Mouse (Mus musculus) embryo, embryonic 11 days (tissue): ENCODE measurements at regions not wholly inside any gene's neighbourhood (a gene's known extent, or its start where the extent isn't known, plus 50 kb on each side); places are given as distances from the start of the nearest gene placed in this dataset.
A peak's percentile ranks its signal among the peaks of the same experiment; 100 is the strongest.
"Not testable (repeated sequence)": the region's sequence is repeated elsewhere in the genome, so short reads cannot be mapped to it uniquely, and the experiment has no call there.

Source experiments
- DNase-seq: peaks from one replicate; pipeline ENCODE4 v3.0.0-alpha.2; 2015

DNA sequence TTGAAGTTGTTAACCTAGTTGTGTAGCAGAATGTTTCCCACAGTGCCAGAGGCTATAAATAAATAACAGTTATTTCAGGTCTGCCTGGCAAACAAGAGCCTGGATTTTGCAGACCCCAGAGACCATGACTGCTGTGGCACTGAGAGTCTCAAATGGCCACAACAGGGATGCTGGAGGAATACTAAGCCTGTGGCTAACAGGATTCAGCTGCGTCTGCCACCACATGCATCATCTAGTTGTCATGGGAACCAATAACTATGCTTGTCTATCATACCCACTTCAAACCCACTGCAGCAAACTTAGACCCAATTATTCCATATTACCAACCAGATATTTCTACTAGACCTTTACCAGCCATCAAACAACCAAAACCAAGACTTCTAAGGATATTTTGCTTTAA, 385.4 kb downstream of the Mat2b start:
- DNase-seq: peak; percentile 16

DNA sequence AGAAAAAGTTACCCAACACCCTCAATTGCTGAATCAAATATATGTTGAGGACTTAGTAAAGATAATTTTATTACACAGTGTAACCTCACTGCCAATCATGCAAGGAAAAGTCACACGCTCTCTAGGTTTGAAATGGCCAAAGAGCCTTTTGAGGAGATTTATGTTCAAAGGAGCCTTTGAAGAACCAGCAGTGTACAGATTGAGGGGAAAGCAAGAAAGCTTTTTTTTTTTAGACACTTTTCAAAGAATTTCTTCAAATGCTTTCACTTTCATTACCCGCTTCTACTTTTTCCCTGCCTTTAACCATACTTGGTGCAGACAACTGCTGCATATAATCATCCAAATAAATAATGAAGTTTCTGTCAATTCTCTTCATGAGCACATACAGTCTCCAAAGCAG, 392.4 kb downstream of the Mat2b start:
- no peak for DNase-seq

DNA sequence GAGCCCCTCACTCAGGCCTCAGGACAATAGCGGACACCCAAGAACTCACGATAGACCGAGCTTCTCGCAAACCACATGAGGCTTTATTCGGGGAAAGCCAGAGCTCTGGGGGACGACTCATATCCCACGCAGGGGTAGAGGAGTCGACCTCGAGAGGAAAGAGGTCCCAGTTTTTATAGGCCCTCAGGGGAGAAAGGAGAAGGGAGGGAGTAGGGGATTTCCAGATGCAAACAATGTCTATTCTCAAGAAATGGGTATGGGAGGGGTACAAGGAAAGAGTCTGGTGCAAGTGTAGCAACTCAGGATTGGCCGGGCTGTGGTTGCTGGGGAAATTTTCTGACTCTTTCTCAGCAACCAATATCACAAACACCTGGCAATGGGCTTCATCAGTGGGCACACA, 395.0 kb downstream of the Mat2b start:
- DNase-seq: not testable (repeated sequence)

DNA sequence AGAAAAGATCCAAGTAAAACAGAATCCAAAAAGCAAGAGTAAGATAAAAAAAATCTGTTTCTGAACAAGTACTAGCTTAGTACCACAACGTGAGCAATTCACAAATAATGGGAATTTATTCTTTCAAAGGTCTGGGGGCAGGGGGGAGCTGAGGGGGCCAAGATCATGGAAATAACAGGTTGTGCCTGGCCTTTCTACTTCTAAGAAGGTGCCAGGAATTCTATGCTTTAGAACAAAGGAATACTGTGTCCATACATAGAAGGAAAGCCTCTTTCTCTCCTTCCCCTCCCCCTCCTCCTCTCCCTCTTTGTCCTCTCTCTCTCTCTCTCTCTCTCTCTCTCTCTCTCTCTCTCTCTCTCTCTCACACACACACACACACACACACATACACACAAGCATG, 408.1 kb downstream of the Mat2b start:
- DNase-seq: peak; percentile 22

DNA sequence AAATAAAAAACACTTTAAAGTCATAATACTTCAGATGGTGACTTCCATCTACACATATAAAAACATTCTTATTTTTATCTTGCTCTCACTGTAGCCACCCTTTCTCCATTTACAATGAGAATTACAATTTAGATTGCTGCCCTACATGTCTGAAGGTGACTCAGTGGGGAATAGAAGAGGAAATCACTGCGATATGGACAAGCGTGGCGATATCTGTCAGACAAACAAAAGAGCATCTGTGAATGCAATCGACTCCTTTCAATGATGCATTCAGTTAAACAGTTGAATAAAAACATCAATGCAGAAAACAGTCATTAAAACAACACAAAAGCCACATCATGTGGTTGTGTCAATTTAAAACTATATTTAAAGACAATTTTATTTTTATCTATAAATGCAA, 408.6 kb downstream of the Mat2b start:
- no peak for DNase-seq

DNA sequence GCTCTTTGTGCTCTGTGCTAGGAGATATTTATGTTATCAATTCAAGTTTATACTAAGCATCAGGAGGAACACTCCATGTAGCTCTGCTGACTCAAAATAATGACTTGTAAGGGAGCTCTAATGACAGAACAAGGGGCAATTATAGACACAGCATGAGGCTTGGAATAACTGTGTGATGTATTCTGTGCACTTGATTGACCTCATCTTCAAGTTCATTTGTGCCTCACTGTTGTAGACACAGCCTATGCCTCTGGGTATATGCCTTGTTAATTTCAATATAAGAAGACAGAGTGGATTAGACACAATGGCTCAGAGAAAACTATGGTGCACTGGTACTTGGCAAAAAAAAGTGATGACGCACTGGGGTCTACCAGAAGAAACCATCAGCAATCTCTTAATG, 418.3 kb downstream of the Mat2b start:
- no peak for DNase-seq

DNA sequence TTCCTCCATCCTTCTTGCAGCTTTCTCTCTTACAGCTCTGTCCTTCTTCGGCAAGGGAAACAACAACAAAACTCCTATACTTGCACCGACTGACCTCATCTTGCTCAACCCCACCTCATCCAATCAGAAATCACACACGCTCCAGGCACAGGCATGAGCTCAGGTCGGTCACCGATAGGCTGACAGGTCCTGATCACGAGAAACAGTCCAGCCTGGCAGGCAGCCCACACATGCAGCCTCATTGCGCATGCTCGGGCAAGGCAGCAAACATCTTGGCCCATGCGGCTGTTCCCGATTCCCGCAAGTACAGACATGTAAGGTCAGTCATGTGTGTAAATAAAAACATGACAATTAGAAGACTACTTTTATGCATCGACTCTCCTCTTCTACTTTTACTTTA, 441.9 kb downstream of the Mat2b start:
- DNase-seq: no peak

DNA sequence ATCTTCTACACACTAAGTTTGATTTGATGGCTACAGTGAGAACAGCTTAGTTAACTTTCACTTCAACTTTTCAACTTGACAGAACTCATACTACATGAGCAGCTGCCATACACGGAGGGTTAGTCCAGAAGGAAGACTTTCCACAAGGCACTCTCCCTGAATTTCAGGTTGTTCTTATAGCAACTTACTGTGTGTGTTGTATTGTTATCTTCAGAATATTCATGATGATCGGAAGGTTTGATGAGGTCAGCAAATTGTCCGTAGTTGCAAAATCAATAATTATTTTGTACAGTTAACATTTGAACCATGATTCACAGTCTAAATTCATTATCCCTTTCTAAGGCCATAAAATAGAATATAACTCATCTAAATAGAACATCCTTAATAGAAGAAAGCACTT, 442.6 kb downstream of the Mat2b start:
- DNase-seq: no peak

DNA sequence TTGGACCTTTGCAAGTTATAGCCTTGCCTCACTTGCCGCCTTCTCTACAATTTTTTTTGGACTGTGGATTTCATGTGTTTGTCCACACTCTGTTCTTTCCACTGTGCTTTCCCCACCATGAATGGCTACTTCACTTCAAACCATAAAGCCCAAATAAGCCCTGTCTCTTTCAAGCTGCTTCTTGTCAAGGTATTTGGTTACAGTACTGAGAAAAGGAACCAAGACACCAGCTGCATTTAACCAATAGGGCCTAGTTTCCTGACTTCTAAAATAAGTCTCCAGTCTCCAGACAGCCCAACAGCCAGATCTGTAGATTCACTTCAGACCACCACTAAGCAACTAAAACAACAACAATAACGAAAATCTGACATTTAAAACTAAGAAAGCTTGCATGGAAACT, 443.9 kb downstream of the Mat2b start:
- no peak for DNase-seq

DNA sequence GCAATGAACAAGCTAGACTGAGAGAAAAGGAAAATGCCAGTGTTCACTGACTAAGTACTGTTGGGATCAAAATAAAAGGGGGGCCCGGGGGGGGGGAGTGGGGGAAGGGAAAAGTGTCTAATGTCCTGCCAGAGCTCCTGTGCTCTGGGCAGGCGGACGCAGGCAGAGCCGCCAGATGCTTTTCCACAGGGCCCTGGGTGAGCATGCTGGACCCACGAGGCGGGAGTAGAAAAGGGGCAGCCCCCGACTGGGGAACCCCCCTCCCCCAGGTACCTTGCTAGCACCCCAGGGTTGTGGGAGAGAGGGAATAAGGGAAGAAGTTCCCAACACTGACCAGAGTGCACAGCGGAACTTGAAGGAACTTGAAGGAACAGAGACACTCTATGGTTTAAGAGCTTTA, 478.6 kb downstream of the Mat2b start:
- DNase-seq: peak; percentile 2
